Mouse (Mus musculus) layer of hippocampus, adult 18-20 months (tissue): ENCODE data around the gene Hic1. TPM values are rescaled to one million over a fixed set of nuclear protein-coding genes. Genes with fewer than 3 reads are reported as not detected.
A peak's percentile ranks its signal among the peaks of the same experiment; 100 is the strongest.

Source experiments
- DNase-seq, 2 experiments: peaks; one replicate each; pipeline ENCODE4 v3.0.0; 2022; ENCODE audit warnings: low spot score in 2 of 2
- total RNA-seq, 2 experiments: library from RNA; stranded (reverse); gene quantifications; 2 replicates each; pipeline ENCODE4 v1.2.3; 2021

Hic1 gene
- total RNA-seq, 2 experiments from 2014 or later = 2.7 to 3.3 TPM

DNA sequence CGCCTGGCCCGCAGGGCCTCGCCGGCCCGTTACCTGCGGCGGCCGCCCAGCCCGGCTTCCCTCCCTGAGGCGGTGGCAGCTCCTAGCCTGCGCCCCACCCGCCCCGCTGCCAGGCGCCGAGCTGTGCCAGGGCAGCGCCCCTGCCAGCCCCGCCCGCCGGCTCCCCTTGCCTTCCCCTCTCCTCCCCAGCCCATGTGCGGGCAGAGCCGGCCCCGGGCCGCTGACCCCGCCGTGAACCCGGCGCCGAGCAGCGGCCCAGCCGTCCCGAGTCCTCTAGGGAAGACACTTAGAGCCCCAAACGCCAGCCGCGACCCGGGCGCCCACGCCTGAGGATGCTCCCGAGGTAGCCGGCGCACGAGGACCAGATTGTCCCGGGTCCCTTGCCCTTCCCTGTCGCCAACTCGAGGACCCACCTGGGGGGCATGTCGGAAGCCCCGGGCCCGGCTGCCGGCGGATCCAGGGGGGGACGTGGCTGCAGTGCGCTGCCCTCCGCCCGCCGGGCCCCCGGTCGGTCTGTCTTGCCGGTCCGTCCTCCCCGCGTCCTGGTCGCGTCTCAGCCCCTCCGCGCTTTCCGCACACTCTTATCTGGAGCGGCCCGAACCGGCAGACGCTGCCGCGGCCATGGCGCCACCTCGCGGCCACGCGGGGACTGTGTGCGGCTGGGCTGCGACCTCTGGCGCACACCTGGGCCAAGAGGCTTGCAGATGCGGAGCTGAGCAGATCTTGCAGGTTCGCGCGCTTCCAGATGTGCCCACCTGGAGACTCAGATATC, 543 bp downstream of the Hic1 start:
- DNase-seq = peak; percentile 68 to 77

DNA sequence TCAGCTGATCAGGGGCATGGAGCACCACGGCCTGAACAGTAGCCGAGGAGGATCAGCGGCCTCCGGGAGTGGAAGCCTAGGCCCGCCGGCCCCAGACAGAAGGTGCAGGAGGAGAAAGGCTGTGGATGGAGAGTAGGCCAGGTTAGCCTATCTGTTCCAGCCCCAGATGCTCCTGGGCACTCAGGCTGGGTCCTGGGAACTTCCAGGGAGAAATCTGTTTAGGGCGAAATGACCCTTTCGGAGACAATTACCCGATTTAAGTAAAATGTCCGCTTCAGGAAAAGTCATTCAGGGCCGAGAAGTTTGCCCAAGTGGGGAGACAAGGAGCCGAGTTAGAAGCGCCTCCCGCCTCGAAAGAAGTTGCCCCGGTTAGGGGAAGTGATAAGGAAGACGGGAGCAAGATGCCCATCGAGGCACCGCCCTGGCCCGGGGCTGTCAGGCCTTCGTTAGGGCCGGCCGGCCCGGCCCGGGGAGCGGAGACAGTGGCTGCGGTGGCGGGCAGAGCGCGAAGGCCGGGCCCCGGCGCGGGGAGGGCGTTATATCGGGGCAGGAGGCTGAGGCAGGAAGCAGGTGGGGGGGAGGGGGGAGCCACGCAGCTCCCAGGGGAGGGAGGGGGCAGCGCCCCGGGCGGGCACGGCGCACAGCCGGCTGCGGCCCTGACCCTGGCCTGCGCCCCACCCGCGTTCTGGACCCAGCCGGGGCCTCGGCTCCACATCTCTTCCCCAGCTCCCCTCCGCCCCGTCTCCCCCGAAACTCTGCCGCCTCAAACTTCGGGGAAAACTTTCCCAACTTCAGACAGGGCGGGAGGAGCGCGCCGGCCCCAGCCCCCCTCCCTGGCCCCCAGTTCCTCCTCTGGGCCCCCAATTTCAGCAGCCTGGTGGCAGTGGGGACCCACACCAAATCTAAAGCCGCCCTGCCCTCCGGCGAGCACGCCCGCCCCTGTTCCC, 1.4 kb downstream of the Hic1 start:
- DNase-seq = no peak

GRCm38 (mm10) chr11:75166861-75167642, 2.3 kb downstream of the Hic1 start:
- no peak for DNase-seq

GRCm38 (mm10) chr11:75166193-75166842, 3.0 kb downstream of the Hic1 start:
- no peak for DNase-seq

DNA sequence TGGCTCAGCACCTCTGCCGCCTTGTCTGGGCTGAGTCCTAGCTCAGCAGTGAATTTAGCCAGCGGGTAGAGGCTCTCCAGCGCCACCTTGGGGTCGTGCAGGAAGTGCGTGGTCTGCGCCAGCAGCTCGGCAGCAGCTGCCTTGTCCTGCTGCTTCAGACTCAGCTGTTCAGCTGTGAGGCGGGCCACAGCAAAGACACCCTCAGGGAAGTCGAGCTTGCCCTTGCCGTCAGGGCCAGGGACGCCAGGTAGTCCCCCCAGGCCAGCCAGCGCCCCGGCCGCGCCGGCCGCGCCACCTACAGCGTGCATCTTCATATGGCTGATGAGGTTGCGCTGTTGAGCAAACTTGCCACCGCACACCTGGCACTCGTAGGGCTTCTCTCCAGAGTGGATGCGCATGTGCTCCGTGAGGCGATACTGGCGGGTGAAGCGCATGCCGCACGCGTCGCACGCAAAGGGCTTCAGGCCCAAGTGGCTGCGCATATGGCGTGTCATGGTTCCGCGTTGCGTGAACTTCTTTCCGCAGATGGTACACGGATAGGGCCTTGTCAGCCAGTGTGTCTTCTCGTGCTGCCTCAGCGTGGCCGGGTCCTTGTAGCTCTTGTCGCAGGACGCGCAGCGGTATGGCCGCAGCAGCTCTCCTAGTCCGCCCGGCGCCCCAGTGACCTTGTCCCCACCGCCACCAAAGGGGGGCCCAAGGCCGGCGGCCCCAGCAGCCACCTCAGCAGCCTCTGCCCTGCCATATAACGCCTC, 3.7 kb downstream of the Hic1 start:
- peak; percentile 74 to 86 for DNase-seq

- DNase-seq = no peak
Observed at GRCm38 (mm10) chr11:75164750-75165149, 4.6 kb downstream of the Hic1 start.

DNA sequence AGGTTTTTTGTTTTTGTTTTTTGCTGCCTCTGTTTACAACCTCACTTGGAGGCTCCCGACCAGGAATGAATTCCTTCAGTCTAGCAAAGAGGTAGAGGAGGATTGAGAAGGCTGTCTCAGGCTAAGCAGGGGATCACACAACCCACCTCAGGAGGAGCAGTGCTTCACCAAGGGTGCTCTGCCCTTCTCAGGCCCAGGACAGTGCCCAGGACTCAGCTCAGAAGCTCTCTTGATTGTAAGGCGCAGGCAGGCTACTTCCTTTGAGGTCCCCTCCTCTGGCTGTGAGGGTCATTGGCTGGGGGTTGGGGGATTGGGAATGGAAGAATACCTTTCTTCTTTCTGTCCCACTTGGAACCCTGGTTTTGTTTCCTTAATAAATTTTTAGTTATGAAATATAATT, 5.3 kb downstream of the Hic1 start:
- DNase-seq = no peak

- no peak for DNase-seq
Observed at GRCm38 (mm10) chr11:75163379-75163778, 5.9 kb downstream of the Hic1 start.

DNA sequence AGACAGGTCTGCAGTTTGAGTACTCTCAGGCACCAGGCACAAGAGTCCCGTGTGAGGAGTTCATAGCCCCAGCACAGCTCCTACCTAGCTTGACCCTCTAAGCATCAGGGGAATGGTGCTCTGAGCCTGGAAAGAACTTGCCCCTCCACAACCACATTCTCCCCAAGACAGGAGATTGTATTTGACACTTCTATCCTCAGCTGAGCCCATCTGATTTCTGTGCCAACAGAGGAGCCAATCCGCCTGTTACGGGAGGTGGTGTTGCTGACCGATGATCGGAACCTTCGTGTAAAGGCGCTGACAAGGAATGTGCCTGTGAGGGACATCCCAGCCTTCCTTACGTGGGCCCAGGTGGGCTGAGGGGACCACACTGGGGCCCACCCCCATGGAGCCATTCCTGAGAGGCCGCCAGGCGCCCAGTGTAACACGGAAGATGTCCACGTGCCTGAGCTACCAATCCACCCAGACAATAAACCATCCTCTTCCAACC, 6.7 kb downstream of the Hic1 start:
- DNase-seq = no peak

- no peak for DNase-seq
Observed at GRCm38 (mm10) chr11:75161417-75162008, 7.8 kb downstream of the Hic1 start.

- DNase-seq = no peak
Observed at GRCm38 (mm10) chr11:75160954-75161353, 8.4 kb downstream of the Hic1 start.

DNA sequence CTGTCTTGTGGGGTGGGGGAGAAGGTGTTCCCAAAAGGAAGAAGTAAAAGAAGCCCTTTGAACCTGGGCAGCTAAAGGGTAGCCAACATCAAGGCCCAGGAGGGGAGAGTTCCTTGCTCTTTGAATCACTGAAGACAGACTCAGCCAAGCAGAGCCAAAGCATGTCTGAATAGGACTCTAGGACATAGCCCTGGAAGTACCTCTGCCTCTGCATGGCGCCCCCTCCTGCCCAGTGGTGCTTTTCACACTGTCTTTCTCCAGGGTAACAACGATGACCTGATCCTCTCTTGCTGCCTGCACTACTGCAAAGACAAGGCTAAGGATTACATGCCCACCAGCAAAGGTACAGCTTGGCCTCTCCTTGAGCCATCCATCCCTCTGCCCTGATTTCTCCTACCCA, 9.8 kb downstream of the Hic1 start:
- no peak for DNase-seq

GRCm38 (mm10) chr11:75158432-75158831, 10.9 kb downstream of the Hic1 start:
- no peak for DNase-seq

DNA sequence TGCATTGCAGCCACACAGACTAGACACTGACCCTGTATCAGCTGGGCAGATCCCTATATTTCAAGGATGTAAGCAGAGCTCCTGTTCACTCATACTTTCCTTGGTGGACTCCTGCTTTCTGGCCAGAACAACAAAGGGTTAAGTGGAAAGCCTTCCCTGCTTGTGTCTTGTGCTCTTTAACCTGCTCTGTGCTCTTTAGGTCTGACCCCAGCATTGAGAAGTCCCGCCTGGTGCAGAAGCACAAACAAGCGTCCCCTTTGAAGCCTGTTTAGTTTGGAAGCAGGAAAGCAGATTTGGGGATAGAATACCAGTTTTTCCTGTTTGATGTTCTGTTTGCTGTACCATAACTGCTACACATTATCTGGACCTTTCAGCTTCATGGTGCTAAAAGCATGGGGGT, 11.4 kb downstream of the Hic1 start:
- DNase-seq = no peak

- DNase-seq = no peak
Observed at GRCm38 (mm10) chr11:75157037-75157436, 12.3 kb downstream of the Hic1 start.

DNA sequence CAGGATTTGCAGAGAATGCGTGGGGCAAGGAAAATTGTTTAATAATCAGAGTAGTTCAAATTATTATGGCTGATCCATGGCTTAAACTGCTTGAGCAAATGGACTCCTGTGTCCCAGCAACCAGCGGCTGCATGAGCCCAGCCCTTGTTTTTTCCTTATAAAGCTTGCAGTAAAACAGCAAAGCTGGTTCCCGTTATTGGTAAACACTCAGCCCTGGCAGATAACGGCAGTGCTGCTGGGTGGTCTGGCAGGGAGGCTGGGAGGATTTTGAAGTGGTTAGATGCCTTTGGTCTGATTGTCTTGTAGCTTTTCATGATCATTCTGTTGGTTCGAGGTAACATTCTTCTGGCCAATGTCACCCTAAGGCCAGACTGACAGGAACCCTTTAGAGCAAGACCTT, 12.9 kb downstream of the Hic1 start:
- no peak for DNase-seq

- no peak for DNase-seq
Observed at GRCm38 (mm10) chr11:75155985-75156384, 13.3 kb downstream of the Hic1 start.

DNA sequence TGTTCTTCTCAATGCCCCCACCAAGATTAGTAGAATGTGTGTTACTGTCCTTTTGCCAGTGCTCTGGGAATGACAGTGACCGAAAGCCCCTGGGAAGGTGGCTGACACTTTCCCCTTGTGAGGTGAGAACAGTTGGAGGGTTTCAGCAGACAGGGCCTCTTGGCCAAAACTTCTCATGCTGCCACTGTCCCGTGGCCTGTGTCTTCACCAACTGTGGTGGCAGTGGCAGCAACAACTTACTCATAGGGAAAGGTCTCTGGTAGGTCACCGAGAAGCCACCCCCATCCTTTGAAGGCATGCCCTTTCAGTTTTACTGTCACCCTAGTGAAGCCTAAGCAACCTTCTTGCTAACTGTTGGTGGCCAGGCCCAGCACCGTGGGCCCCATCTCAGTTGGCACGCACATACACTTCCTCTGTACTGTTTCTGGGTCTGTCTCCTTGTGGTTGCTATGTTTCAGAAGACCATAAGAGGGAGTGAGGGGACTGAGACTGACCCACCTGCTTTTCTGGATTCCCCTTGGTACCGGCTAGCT, 15.2 kb downstream of the Hic1 start:
- no peak for DNase-seq
